Mouse (Mus musculus) spleen, embryonic (tissue): ENCODE data around the gene Slc6a17.

Experiments used
- CTCF ChIA-PET: fragments of 350-600 bp; sonication (Branson Sonifier 250); formaldehyde crosslinking; loops from one replicate; lab custom pipeline; 2022; lab: Charles Lee

Slc6a17 gene

DNA sequence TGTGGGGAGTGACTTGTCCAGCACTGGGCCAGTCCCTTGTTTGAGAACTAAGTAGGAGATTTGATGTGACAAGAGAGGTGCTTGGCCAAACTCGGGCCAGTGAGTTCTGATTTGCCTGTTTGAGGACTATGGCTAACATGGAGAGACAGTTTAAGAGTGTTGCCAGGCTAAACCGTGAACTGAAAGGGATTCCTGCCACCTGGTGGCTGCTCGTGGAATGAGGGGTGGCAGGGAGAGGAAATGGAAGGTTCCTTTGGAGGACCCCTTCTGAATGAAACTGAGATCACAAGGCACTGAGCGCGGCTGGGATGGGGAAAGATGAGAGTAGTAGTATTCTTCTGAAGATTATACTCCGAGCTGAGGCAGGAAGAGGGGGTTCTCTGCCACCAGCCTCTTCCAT lies 51.2 kb downstream of the Slc6a17 start:
- CTCF ChIA-PET = no interaction called here

GRCm38 (mm10) chr3:107462160-107462559 lies 55.7 kb downstream of the Slc6a17 start:
- CTCF ChIA-PET = interaction anchor here (1.1 kb wide), 1 partner anchor 11 kb away, joined by 3 read pairs; no protein-coding TSS in a partner anchor

DNA sequence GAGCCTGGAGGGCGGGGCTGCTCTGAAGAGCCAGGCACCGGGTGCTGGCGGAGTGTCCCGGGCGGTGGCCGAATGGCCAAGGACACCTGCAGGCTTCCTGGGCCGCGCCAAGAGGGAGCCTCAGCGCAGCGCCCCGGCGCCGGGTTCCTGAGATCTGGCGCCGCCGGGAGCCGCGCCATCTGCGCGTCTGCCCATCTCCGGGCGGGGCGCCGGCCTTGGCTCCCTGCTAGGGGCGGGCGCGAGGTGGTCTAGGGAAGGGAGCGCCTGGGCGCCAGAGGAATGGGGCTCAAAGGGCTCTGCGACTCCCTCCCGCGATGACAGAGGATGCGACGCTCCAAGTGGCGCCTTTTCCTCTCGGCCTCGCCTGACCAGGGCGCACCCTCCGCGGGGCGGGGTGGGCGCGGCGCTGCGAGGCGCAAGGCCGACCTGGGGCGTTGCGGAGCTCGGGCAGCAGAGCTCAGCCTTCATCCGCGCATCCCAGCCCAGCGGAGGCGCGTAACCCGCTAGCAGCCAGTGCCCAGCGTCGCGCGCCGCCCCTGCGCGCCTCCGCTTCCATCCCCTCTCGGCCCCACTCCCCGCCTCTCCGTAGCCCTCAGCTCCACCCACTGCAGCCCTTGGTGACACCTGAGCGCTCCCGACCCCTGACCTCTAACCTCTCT lies 57.9 kb downstream of the Slc6a17 start:
- CTCF ChIA-PET = no interaction called here

DNA sequence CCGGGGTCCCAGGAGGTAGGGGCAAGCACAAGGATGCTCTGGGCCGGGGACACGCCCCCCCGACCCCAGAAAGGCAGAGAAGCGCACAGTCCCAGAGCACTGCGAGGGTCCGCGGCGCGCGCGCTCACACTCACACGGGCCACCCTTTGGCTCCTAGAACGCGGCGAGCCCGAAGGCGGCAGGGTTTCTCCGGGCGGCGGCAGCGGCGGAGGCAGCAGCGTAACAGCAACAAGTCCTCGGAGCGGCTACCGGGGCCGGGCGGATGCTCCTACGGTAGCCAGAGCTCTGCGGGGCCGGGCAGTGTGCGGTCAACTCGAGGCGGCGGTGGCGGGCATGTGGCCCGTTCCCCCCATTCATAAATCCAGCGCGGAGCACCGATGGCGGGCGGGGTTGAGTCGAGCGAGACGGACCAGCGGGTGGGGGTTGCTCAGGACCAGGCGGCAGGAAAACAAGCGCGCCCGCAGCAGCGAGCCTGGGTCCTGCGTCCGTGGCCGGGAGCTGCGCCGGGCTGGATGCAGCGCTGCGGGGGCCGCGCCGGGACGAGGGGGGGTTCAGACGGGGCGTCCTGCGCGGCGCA lies 58.5 kb downstream of the Slc6a17 start, which contains the start of gene Kcnc4:
Gene Kcnc4 (minus strand): TSS at position 357 of the 577 bp plus-strand sequence.
- CTCF ChIA-PET = no interaction called here

- CTCF ChIA-PET = no interaction called here
These were observed 59.2 kb downstream of the Slc6a17 start for GRCm38 (mm10) chr3:107458528-107459195.

- CTCF ChIA-PET = no interaction called here
These were observed 59.7 kb downstream of the Slc6a17 start for GRCm38 (mm10) chr3:107458104-107458503.

DNA sequence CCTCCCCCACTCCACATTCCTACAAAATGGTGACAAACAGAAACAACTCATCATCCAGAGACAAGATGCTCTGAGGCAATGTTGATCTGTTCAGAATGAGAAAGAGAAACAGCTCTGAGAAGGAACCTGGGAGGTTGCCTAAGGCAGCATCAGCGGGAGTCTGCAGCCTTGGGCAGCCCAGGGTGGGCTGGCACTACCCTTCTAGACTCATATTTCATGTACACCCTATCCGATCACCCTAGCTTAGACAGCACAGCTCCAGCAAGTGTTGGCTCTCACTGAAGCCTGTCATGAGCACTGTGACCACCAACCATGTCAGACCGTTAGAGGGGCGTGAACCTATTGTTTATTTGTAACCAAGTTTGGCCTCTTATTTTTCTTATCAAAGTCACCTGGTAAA lies 63.5 kb downstream of the Slc6a17 start:
- CTCF ChIA-PET = no interaction called here

DNA sequence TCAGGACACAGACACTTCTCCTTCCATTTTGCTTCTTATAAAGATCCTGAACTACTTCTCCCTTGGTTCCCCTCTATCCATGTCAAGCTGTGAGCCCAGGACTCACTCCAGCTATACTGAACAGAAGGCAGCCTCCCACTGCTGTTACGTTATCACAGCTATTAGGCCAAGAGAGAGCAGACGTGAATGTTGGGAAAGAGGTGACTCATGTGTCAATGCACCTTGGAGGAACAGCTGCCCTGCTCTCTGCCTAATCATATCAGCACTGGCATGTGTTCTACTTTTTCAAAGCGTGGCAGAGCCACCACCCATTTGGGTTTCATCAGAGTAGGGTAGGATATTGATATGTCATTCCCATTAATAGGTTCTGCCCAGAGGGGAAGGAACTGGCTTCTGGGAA lies 71.0 kb downstream of the Slc6a17 start:
- CTCF ChIA-PET = no interaction called here

DNA sequence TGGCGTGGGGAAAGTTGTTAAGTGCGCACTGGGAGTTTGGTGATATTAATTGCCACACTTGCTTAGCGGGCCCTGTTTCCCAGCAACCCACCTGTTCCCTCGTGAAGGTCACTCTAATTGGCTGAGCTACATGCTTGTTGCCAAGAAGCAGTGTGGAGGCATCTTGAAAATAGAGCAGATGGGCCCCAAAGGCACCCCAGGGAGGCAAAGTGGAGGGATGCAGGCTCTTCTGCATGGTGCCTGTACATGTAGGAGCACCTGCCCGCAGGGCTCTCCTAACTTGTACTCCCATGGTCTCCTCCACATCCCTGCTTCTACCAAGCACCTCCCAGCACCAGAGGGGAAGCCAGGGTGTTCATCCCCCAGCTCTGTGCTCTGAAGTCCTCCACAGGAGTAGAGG lies 74.0 kb downstream of the Slc6a17 start:
- CTCF ChIA-PET = no interaction called here

GRCm38 (mm10) chr3:107442191-107442590 lies 75.6 kb downstream of the Slc6a17 start:
- CTCF ChIA-PET = no interaction called here

DNA sequence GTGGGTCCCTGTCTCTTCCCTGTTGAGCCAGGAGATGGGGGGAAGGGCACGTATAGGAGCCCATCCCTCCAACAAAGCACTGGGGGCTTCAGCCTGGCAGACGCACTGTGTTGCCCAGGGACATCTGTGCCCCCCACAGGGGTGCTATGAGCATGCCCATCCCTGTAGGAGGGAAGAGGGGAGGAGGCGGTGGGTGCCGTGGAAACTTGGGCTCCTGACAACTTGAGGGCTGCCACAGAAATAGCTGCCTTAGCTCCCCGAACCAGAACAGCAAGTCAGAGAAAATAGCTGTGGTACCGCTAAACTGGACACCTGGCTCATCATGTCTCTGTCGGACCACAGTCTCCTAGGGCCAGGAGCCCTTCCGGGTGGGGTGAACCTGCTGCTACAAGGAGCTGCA lies 76.5 kb downstream of the Slc6a17 start:
- CTCF ChIA-PET = no interaction called here

DNA sequence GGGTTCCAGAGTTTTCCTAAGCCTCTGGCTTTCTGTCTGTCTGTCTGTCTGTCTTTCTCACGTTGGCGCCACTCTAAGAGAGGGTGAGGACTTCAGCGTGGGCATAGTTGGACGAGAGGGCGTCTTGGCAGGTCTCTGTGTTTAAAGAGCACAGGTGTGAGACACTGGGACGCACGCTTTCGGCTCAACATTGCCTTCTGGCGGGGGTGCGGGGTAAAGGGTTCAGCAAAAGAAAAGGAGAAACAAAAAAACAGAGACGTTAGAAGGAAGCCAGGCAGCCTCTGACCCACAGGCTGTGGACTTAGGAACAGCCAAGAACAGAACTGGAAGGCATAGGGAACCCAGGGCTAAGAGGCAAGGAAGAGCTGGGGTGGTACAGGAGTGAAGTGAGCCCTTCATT lies 78.5 kb downstream of the Slc6a17 start:
- CTCF ChIA-PET = no interaction called here

DNA sequence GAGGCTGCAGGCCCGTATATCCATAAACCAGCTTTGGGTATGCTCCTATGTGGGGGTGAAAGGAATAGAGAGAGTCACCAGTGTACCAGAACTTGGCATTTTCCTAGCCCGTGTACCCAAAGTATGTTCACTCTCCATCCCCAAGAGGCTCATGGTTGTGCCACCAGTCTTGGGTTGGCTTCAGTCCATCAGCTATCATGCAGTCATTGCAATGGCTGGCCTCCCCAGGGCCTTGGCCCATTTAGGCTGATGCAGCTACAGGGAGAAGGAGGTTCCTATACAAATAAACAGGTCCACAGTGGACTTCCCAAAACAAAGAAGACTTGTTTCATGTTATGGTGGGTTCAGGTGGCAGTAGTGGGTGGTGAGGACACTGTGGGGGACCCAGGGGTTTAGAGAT lies 80.2 kb downstream of the Slc6a17 start:
- CTCF ChIA-PET = no interaction called here

- CTCF ChIA-PET = interaction anchor here (0.6 kb wide), 1 partner anchor 563 kb away, joined by 8 read pairs; no protein-coding TSS in a partner anchor
These were observed 81.4 kb downstream of the Slc6a17 start for GRCm38 (mm10) chr3:107436434-107436833.

DNA sequence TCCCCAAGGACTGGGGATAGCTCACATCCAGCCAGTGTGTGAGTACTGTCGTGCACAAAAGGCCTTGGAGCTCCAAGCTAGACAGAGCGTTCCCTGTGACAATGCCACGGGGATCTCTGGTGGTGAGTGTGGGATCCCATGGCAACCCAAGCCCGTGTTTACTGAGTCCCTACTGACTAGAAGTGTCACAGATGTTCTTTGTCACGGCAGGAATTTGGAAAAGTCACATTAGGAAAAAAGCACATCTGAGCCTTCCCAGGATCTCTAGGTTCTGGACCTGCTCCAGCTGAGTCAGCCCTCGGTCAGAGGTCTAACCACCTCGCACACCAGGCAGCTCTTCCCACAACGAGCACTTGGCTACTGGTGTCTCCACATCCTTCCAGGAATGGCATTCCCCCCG lies 84.2 kb downstream of the Slc6a17 start:
- CTCF ChIA-PET = no interaction called here

- CTCF ChIA-PET = no interaction called here
These were observed 86.5 kb downstream of the Slc6a17 start for GRCm38 (mm10) chr3:107431268-107431667.

- CTCF ChIA-PET = no interaction called here
These were observed 93.4 kb downstream of the Slc6a17 start for GRCm38 (mm10) chr3:107424258-107425041.

GRCm38 (mm10) chr3:107420156-107420555 lies 97.7 kb downstream of the Slc6a17 start:
- CTCF ChIA-PET = no interaction called here
